Mouse (Mus musculus) midbrain, embryonic 15.5 days (tissue): ENCODE results near the gene Huwe1. TPM values are rescaled to one million over a fixed set of nuclear protein-coding genes. Genes with fewer than 3 reads are reported as not detected.

ENCODE experiments used
- microRNA counts: library from miRNA; unstranded; fragments of <30 nt; microRNA quantifications from one replicate; lab custom pipeline; 2016
- microRNA-seq: library from miRNA; unstranded; fragments of <30 nt; microRNA quantifications from one replicate; pipeline ENCODE4, GENCODE M21; 2016
- polyA plus RNA-seq: library from polyadenylated mRNA; unstranded; fragments of >200 nt; fragmentation: Nextera tagmentation; extraction: Ambion mirVana; gene quantifications from 2 replicates; pipeline ENCODE4 v1.2.1, GENCODE M21; 2015

Gene Huwe1
- polyA plus RNA-seq, 1 experiment from 2014 or later, result 68.7 TPM

MicroRNA genes within 50 kb of the gene (microRNA counts, 519-probe panel; counts per million panel counts)
- 3,072 counts per million, percentile 70 among the panel's probes with 10 or more counts for microRNA mmu-miR-98 (lab: Ali Mortazavi, UCI)

Small RNA genes within 50 kb of the gene (microRNA-seq; reads per million reads assigned to microRNA genes)
- gene Mir3113 (not detected), gene Mir98 (4,471 reads per million, percentile 92 among the genes with 10 or more reads in this experiment), gene Mirlet7f-2 (2,780 reads per million, percentile 87 among the genes with 10 or more reads in this experiment)

Other genes with a start within 250 kb of the Huwe1 start
- gene Hsd17b10, start 201.0 kb downstream of the Huwe1 start, polyA plus RNA-seq, result 95.6 and 105 TPM in 2 replicates
- gene Ribc1, start 215.5 kb downstream of the Huwe1 start, polyA plus RNA-seq, result 2.5 and 3.2 TPM in 2 replicates
- 79.5 and 79.7 TPM in 2 replicates for gene Smc1a, start 215.6 kb downstream of the Huwe1 start, polyA plus RNA-seq